Mouse (Mus musculus): ENCODE measurements at regions not wholly inside any gene's neighbourhood (a gene's known extent, or its start where the extent isn't known, plus 50 kb on each side); places are given as distances from the start of the nearest gene placed in this dataset.
A peak's percentile ranks its signal among the peaks of the same experiment; 100 is the strongest.

GRCm38 (mm10) chr13:81944047-81944446 lies 161.2 kb downstream of the Cetn3 start:
- Histone ChIP-seq H3K9ac (ENCODE audit: low read length) (peak overlapping the region; percentile 22; the same call in 1 of the 2 replicates), H3K4me3 (ENCODE audit: low read depth, low read length) (peak overlapping the region; percentile 8), H3K9me3 (replicated peaks; ENCODE audit: control insufficient read depth, low read length) (no peaks in the 10 kb centered on the region), H3K4me2 (ENCODE audit: low read length) (peak overlapping the region; percentile 43), H3K27ac (ENCODE audit: low read depth, low read length) (no peak overlapping the region), H3K36me3 (ENCODE audit: control insufficient read depth, insufficient read depth, low read length) (no peaks in the 10 kb centered on the region), H3K4me1 (ENCODE audit: control insufficient read depth, insufficient read depth, low read length) (peaks cover 9% of the 10 kb centered on the region; the same call in 1 of the 2 replicates), H3K27me3 (replicated peaks; ENCODE audit: control insufficient read depth, insufficient read depth, low read length) (no peaks in the 10 kb centered on the region)
- 8% methylated on average over 9 of the region's 9 CpGs for WGBS
- ATAC-seq (peak; percentile 91), DNase-seq (ENCODE audit: low spot score) (peak; percentile 96)

GRCm38 (mm10) chr13:81944469-81944868 lies 161.6 kb downstream of the Cetn3 start:
- Histone ChIP-seq H3K27ac (ENCODE audit: low read depth, low read length) (no peak overlapping the region), H3K4me2 (ENCODE audit: low read length) (peak overlapping the region; percentile 43), H3K9me3 (replicated peaks; ENCODE audit: control insufficient read depth, low read length) (no peaks in the 10 kb centered on the region), H3K4me1 (ENCODE audit: control insufficient read depth, insufficient read depth, low read length) (peaks cover 9% of the 10 kb centered on the region; the same call in 1 of the 2 replicates), H3K27me3 (replicated peaks; ENCODE audit: control insufficient read depth, insufficient read depth, low read length) (no peaks in the 10 kb centered on the region), H3K36me3 (ENCODE audit: control insufficient read depth, insufficient read depth, low read length) (no peaks in the 10 kb centered on the region), H3K9ac (ENCODE audit: low read length) (peak overlapping the region; percentile 22; the same call in 1 of the 2 replicates), H3K4me3 (ENCODE audit: low read depth, low read length) (peak overlapping the region; percentile 8)
- DNase-seq (ENCODE audit: low spot score) (no peak), ATAC-seq (peak; percentile 92)
- WGBS = 44% methylated on average over 6 of the region's 6 CpGs

GRCm38 (mm10) chr13:81945741-81946140 lies 162.9 kb downstream of the Cetn3 start:
- H3K9ac ChIP-seq (ENCODE audit: low read length) = peak overlapping the region; percentile 53; the same call in 1 of the 2 replicates
- WGBS = 7% methylated on average over 9 of the region's 9 CpGs
- no peaks in the 10 kb centered on the region for H3K36me3 ChIP-seq (ENCODE audit: control insufficient read depth, insufficient read depth, low read length)
- H3K4me2 ChIP-seq (ENCODE audit: low read length) = peak overlapping the region; percentile 49
- DNase-seq (ENCODE audit: low spot score) = peak; percentile 61
- H3K9me3 ChIP-seq (replicated peaks; ENCODE audit: control insufficient read depth, low read length) = no peaks in the 10 kb centered on the region
- peak overlapping the region; percentile 28; the same call in 1 of the 2 replicates for H3K27ac ChIP-seq (ENCODE audit: low read depth, low read length)
- ATAC-seq = no peak
- H3K4me3 ChIP-seq (ENCODE audit: low read depth, low read length) = peak overlapping the region; percentile 23
- peaks cover 9% of the 10 kb centered on the region; the same call in 1 of the 2 replicates for H3K4me1 ChIP-seq (ENCODE audit: control insufficient read depth, insufficient read depth, low read length)
- H3K27me3 ChIP-seq (replicated peaks; ENCODE audit: control insufficient read depth, insufficient read depth, low read length) = no peaks in the 10 kb centered on the region

GRCm38 (mm10) chr13:81965431-81965830 lies 182.6 kb downstream of the Cetn3 start:
- Histone ChIP-seq H3K4me1 (ENCODE audit: control insufficient read depth, insufficient read depth, low read length) (no peaks in the 10 kb centered on the region), H3K4me2 (ENCODE audit: low read length) (no peak overlapping the region), H3K9me3 (replicated peaks; ENCODE audit: control insufficient read depth, low read length) (no peaks in the 10 kb centered on the region), H3K9ac (ENCODE audit: low read length) (no peak overlapping the region), H3K36me3 (ENCODE audit: control insufficient read depth, insufficient read depth, low read length) (no peaks in the 10 kb centered on the region), H3K4me3 (ENCODE audit: low read depth, low read length) (no peak overlapping the region), H3K27me3 (replicated peaks; ENCODE audit: control insufficient read depth, insufficient read depth, low read length) (no peaks in the 10 kb centered on the region), H3K27ac (ENCODE audit: low read depth, low read length) (no peak overlapping the region)
- 90% methylated on average over 2 of the region's 2 CpGs for WGBS
- DNase-seq (ENCODE audit: low spot score) (no peak), ATAC-seq (no peak)

- ATAC-seq = no peak
Observed at GRCm38 (mm10) chr13:81975878-81976277, 193.0 kb downstream of the Cetn3 start.

GRCm38 (mm10) chr13:81978003-81978402 lies 195.1 kb downstream of the Cetn3 start:
- no peak for DNase-seq (ENCODE audit: low spot score)
- Histone ChIP-seq H3K27ac (ENCODE audit: low read depth, low read length) (no peak overlapping the region), H3K27me3 (replicated peaks; ENCODE audit: control insufficient read depth, insufficient read depth, low read length) (no peaks in the 10 kb centered on the region), H3K4me1 (ENCODE audit: control insufficient read depth, insufficient read depth, low read length) (no peaks in the 10 kb centered on the region), H3K4me2 (ENCODE audit: low read length) (no peak overlapping the region), H3K9me3 (replicated peaks; ENCODE audit: control insufficient read depth, low read length) (no peaks in the 10 kb centered on the region), H3K4me3 (ENCODE audit: low read depth, low read length) (no peak overlapping the region), H3K9ac (ENCODE audit: low read length) (no peak overlapping the region), H3K36me3 (ENCODE audit: control insufficient read depth, insufficient read depth, low read length) (no peaks in the 10 kb centered on the region)
- 71% methylated on average over 6 of the region's 6 CpGs for WGBS
- ATAC-seq = no peak

More at GRCm38 (mm10) chr13:81975878-81976277, 193.0 kb downstream of the Cetn3 start:
- Histone ChIP-seq H3K36me3 (ENCODE audit: control insufficient read depth, insufficient read depth, low read length) (no peaks in the 10 kb centered on the region), H3K4me3 (ENCODE audit: low read depth, low read length) (no peak overlapping the region), H3K27ac (ENCODE audit: low read depth, low read length) (no peak overlapping the region), H3K9me3 (replicated peaks; ENCODE audit: control insufficient read depth, low read length) (no peaks in the 10 kb centered on the region), H3K9ac (ENCODE audit: low read length) (no peak overlapping the region), H3K27me3 (replicated peaks; ENCODE audit: control insufficient read depth, insufficient read depth, low read length) (no peaks in the 10 kb centered on the region), H3K4me1 (ENCODE audit: control insufficient read depth, insufficient read depth, low read length) (no peaks in the 10 kb centered on the region), H3K4me2 (ENCODE audit: low read length) (no peak overlapping the region)
- 40% methylated on average over 2 of the region's 2 CpGs for WGBS
- peak; percentile 43 for DNase-seq (ENCODE audit: low spot score)

- DNase-seq (ENCODE audit: low spot score) = no peak
- no peak for ATAC-seq
- H3K27me3 ChIP-seq (replicated peaks; ENCODE audit: control insufficient read depth, insufficient read depth, low read length) = no peaks in the 10 kb centered on the region
- H3K36me3 ChIP-seq (ENCODE audit: control insufficient read depth, insufficient read depth, low read length) = no peaks in the 10 kb centered on the region
- no peak overlapping the region for H3K9ac ChIP-seq (ENCODE audit: low read length)
- no peaks in the 10 kb centered on the region for H3K9me3 ChIP-seq (replicated peaks; ENCODE audit: control insufficient read depth, low read length)
- H3K4me1 ChIP-seq (ENCODE audit: control insufficient read depth, insufficient read depth, low read length) = no peaks in the 10 kb centered on the region
- no peak overlapping the region for H3K4me3 ChIP-seq (ENCODE audit: low read depth, low read length)
- no peak overlapping the region for H3K4me2 ChIP-seq (ENCODE audit: low read length)
- H3K27ac ChIP-seq (ENCODE audit: low read depth, low read length) = no peak overlapping the region
Observed at GRCm38 (mm10) chr13:81979289-81979688, 196.4 kb downstream of the Cetn3 start.

GRCm38 (mm10) chr13:81980094-81980493 lies 197.2 kb downstream of the Cetn3 start:
- Histone ChIP-seq H3K4me3 (ENCODE audit: low read depth, low read length) (no peak overlapping the region), H3K36me3 (ENCODE audit: control insufficient read depth, insufficient read depth, low read length) (no peaks in the 10 kb centered on the region), H3K9me3 (replicated peaks; ENCODE audit: control insufficient read depth, low read length) (no peaks in the 10 kb centered on the region), H3K4me2 (ENCODE audit: low read length) (no peak overlapping the region), H3K9ac (ENCODE audit: low read length) (no peak overlapping the region), H3K4me1 (ENCODE audit: control insufficient read depth, insufficient read depth, low read length) (no peaks in the 10 kb centered on the region), H3K27me3 (replicated peaks; ENCODE audit: control insufficient read depth, insufficient read depth, low read length) (no peaks in the 10 kb centered on the region), H3K27ac (ENCODE audit: low read depth, low read length) (no peak overlapping the region)
- DNase-seq (ENCODE audit: low spot score) (peak; percentile 16), ATAC-seq (no peak)
- 82% methylated on average over 5 of the region's 5 CpGs for WGBS

GRCm38 (mm10) chr13:81982491-81982890 lies 199.6 kb downstream of the Cetn3 start:
- Histone ChIP-seq H3K9me3 (replicated peaks; ENCODE audit: control insufficient read depth, low read length) (no peaks in the 10 kb centered on the region), H3K4me2 (ENCODE audit: low read length) (no peak overlapping the region)
- WGBS = 82% methylated on average over 2 of the region's 2 CpGs

More at GRCm38 (mm10) chr13:81982491-81982890, 199.6 kb downstream of the Cetn3 start:
- no peaks in the 10 kb centered on the region for H3K27me3 ChIP-seq (replicated peaks; ENCODE audit: control insufficient read depth, insufficient read depth, low read length)
- no peak overlapping the region for H3K27ac ChIP-seq (ENCODE audit: low read depth, low read length)
- ATAC-seq = no peak
- H3K36me3 ChIP-seq (ENCODE audit: control insufficient read depth, insufficient read depth, low read length) = no peaks in the 10 kb centered on the region
- H3K9ac ChIP-seq (ENCODE audit: low read length) = no peak overlapping the region
- no peak overlapping the region for H3K4me3 ChIP-seq (ENCODE audit: low read depth, low read length)
- H3K4me1 ChIP-seq (ENCODE audit: control insufficient read depth, insufficient read depth, low read length) = no peaks in the 10 kb centered on the region
- DNase-seq (ENCODE audit: low spot score) = no peak
